Mouse (Mus musculus): ENCODE results near the gene Pdcd6ip.

Pdcd6ip gene

DNA sequence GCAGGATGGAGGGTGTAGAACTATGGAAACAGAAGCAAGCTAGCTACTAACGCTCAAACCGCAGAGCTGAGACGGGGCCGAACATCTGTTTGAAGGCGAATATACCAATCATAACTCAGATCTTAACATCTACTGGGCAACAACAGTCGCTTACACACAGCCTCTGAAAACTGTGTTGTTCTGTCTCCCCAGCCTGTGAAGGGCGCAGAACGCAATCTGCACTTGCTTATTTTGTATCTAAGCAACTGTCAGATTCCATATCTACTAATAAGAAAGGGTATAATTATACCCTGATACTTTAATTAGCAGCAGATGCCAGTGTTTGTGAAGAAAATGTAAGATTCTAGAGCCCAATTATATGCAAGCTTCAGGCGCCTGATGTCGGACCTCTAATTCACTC lies 81.3 kb downstream of the Pdcd6ip start:
- no peak for DNase-seq (ENCODE audit: low read depth, low spot score)

DNA sequence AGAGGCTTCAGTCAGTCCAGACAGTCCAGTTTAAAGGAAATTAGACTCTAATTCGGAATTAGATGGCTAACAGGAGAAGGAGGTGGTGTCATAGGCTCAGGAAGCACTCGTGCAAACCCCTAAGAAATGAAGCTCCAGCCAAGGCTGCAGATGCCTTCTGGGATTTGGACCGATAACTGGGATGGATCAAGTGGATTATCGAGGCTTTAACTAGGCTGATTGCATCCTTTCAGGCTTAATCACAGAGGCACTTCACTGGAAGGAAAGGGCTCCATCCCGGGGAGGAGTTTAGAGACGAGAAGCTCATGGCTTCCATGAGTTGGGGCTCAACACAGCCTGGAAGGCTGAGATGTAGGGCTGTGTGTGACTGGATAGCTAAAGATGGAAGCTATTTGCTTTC lies 84.0 kb downstream of the Pdcd6ip start:
- DNase-seq (ENCODE audit: low read depth, low spot score): no peak

DNA sequence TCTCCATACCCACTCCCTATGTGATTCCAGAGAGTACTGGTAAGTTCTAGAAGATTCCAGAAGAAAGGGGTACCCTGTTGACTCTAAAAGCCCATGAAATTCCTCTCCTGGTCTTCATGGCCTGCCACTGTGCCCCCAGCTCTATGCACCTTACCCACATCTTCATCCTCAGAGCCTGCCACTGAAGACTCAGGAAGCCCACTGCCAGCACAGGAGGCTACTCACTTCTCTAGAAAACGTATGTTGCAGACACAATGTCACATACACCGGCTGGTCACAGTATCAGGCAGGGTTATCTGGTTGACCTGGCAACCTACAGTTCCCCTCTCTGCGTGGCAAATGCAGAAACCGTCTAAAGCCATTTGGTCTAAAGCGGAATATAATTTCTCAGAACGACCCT lies 91.0 kb downstream of the Pdcd6ip start:
- DNase-seq (ENCODE audit: low read depth, low spot score): no peak

DNA sequence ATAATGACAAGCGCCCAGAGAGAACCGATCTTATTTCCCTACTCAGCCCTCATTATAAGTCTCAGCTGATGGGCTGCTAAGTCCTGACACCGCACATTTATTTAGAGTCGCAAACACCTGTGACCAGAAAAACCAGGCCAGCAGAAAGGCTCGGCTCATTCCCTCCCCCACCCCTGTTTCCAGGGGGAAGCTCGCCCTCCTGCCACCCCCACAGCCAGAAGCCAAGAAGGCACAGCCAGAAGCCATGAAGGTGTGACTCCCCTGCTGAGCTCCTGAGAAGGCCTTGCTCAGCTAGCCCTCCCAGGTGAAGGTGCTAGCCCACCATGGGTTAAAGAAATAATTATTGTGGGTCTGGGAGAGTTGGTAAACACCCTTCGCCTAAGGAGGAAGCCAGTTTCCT lies 97.3 kb downstream of the Pdcd6ip start:
- DNase-seq (ENCODE audit: low read depth, low spot score): no peak

DNA sequence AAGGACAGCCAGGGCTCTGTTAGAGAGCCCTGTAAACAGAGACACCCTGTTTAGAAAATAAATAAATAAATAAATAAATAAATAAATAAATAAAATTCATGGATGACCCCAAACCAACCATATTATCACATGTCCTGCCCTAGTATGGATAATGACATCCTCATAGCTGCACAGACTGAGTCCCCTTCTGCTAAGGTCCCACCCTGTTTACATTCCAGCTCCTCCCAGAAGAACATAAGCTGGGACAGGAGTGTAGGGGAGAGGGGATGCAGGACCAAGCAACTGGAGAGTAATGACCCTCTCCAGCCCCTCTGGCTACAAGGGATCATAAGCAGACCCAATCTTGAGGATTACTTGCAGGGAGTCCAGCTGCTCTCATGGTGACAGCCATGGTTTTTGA lies 105.9 kb downstream of the Pdcd6ip start:
- no peak for DNase-seq (ENCODE audit: low read depth, low spot score)

Measured in ZHBTc4 (cell line).